Mouse (Mus musculus) ovary, postnatal 10 days (tissue): ENCODE measurements around the gene Mamdc2.
A peak's percentile ranks its signal among the peaks of the same experiment; 100 is the strongest.

Experiments
- DNase-seq: peaks from one replicate; pipeline ENCODE4 v3.0.0; 2022; ENCODE audit warnings: low spot score

The Mamdc2 gene

DNA sequence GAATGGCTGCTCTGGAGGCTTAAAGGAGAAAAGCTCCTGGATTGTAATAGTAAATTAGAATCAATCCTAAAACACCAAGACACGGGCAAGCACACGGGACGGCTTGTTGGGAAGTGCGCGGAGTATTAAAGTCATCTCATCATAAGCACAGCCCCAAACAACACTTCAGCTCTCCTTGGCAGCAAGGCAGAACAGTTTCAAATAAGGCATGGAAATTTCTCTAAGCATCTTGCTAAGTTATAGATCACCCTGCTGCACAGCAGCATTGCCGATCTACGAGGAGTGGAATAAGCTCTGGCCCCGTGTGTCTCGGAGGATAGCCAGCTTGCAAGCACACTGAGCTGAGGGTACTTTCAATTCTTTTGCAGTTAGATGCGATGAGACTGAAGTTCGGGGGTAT, 13.8 kb downstream of the Mamdc2 start:
- DNase-seq = no peak

DNA sequence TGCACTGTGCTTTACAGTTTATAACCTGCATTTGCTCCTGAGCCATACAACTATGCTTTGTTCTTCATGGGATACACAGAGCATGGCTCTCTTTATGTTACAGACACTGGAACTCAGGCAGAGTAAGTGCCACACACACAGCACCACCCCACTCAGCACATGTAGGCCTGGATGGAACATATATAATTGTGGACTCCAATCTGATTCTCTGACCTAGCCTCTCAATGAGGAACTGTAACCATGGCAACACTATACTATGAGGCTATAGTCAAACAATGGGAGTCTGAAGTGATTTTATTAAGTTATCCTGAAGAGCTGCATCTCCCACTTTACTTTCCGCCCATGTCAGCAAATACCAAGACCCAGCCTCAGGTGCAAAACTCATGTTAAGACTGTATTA, 30.6 kb downstream of the Mamdc2 start:
- DNase-seq = no peak

GRCm38 (mm10) chr19:23410800-23411199, 37.4 kb downstream of the Mamdc2 start:
- DNase-seq = no peak

- no peak for DNase-seq
Observed at GRCm38 (mm10) chr19:23410328-23410727, 37.9 kb downstream of the Mamdc2 start.

DNA sequence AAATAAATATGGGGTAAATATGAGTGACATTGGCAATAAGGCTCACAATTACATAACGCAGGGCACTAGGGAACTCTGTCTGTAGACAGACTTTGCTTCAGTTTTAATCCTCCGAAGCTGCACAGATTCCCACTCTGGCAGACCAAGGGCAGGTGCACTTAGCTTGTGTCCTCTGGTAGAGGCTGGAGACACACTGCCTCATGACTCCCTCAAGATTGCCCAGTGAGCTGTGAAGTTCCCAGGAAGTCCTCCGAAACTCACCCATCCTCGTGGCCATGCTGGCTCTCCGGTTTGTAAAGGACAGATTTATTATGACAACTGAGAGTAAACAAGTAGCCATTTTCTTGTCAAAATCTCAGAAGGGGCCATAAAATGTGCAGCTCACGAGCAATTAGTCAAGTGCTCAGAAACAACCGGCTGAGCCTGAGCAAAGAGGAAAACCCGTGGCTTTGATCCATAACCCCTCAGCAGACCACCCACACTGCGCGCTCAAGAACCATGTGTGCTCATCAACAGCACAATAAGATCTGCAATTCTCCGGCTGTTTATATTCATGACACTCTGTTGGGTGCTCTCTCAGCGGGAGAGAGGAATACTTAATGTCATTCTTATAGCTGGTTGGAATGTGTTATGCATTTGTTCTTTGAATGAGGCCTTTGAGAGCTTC, 46.6 kb downstream of the Mamdc2 start:
- no peak for DNase-seq

DNA sequence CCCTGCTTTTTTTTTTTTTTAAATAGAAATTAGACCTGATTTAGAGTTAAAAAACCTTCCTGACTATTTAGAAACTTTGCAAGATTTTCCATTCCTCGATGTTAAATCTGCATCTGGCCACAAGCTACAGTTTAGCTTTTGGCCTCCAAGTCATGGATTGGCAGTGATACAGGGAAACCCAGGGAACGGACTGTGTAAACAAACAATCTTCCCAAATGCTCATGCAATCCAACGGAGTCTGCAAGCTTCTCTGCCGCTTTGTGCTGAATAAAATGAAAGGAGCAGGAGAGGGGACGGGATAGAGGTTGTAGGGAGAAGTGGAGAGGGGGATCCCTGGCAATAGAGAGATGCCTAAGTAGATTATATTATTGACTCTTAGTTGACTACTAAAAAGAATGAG, 47.8 kb downstream of the Mamdc2 start:
- DNase-seq = no peak

GRCm38 (mm10) chr19:23395956-23396355, 52.3 kb downstream of the Mamdc2 start:
- no peak for DNase-seq

DNA sequence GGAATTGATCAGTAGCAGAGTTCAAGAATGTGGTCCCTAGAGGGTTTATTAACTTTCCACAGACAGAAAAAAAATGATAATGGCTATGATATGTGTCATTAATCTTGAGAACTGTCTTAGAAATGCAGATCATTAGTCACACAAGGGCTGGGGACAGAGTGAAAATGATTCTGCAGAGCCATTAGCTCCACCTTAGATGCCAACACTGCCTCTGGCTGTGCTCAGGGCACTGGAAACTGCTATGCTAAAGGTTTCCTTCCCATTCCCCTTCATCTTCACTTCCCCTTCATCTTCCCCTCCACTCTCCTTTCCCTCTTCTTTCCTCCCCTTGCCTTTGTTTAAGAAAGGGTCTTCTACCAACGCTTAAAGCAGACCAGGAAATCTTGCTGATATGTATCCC, 53.6 kb downstream of the Mamdc2 start:
- no peak for DNase-seq

DNA sequence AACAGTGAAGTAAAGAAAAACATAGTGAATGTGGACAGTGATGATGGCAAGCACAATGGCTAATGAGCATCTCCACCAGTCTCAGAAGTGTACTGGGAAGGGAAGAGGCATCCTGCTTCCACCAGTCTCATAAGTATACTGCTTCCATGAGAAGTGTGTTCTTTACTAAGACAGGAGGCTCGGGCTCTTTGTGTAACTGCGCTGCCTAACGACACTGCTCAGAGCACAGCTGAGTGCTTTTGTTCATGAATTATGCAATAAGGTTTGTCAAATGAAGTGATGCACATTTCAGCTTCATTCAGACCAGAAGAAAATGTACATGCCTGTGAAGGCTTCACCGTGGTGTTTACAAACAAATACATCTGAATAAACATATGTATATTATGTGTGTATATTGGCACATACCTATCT, 59.4 kb downstream of the Mamdc2 start:
- no peak for DNase-seq

DNA sequence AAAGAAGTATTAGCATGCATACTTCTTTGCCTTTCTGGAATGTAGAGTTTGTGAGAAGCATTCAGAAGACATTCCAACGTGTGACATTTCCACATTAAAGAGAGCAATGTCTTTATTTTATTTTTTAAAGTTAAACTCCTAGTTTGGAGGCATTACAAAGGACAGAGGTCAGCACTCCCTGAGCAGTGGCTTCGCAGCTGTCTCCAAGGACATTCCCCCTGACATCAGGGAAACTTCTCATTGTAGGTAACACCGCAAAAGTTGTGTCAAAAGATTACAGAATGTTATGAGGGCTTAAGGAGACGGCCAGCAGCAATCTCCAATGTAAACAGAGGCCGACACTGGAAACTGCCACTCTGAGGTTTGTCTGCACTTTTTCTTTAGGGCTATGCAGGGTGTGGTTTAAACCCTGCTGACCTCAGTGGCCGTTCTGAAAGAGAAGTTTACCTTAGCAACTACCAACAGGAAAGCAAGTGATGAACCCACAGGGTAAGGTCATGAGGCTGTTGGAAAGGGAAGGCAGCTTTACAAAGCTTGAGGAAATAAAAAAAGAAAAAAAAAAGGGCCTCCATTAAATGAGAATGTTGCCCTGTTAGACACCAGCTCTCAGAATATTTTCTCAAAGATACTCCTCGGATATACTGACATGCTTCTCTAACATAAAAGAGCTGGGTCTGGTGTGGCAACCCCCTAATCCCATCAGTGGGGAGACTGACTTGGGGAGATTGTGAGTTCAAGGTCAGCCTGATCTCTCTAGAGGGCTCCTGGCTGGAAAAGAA, 60.0 kb downstream of the Mamdc2 start:
- no peak for DNase-seq

DNA sequence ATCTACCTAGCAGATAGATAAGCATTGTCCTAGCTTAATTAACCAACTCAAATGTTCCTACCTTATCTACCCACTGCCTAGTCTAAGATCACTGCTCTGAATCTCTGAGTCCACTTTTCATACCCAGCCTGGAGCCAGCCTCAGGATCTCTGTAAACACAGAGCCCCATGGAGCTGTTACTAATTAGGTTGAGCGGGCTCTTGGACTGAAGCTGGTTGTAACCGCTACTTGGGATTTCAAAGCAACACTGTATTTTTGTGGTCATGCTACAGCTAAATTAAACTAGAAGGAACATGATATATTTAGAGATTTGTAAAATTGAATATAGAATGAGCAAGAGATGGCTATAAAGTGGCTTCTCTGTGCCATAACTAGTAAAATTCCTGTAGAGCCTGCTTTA, 65.8 kb downstream of the Mamdc2 start:
- no peak for DNase-seq

DNA sequence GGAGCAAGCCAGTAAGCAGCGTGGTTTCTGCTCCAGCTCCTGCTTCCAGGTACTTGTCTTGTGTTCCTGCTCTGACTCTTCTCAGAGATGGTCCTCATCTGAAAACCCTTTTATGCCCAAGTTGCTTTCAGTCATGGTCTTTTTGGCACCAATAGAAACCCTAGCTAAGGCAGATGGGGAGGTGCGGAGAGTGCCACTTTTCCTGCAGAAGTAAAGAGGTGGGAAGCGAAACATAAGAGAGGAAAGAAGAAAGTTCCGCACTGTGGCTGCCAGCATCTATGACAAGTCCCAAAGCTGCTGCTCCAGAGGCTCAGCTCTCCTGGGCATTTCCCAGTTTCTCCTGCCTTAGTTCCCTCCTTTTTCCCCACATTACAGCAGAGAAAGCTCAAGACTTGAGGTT, 67.3 kb downstream of the Mamdc2 start:
- no peak for DNase-seq

DNA sequence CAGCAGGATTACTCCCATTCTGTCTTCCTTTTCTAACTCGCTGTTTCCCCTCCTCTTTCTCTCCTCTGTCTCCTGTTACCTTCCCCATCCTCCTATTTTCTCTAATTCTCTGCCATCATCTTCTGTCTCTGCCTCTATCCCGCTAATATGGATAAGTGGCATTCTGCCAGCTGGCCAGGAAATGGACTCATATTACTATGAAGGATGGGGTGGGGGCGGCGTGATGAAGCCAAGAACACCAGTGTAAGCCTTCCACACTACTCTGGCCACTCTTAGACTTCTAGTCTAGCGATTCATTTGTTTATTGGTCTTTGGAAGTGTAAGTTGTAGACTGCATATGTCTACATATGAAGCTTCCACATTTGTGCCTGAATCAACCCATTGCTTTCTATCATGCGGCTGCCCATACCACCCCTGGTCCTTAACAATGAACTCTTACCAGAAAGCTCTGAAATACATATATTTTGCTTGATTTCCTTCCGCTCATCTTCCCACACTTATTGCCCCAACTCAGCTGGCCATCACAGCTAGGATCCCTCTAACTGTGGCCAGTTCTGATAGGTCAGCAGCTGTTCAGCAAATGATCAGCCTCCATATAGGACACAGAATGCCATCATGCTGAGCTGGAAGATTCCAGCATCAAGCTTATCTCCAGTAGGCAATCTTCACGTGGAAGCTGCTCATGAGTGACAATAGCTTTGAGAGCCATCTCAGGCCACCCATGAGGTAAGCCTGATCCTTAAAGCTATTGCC, 68.3 kb downstream of the Mamdc2 start:
- DNase-seq = no peak

DNA sequence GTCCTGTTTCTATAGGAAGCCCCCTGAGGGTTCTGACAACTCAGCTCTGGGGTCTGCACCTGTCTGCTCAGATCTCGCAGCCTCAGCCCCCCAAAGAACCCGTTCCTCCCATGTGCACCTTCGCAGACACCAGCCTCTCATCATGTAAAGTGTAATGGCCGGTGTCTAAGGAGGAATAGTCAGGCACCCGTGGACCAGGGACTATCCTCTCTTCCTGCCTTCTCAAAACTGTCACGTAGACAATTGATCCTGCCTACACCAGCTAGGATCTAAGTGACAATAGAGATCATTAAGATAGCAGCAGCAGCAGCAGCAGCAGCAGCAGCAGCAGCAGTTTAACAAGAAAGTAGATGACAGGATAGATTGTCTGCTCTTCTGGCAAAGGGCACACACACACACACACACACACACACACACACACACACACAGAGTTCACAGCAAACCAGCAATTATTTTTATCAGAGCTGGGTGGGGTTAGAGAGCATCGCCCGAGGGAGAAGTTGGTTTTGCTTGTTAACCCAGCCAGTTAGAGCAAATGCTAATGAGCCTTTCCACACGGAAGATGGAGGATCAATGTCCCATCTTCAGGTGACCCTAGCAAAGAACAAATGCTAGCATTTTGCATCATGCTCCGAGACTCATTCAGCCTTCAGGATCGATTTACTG, 71.6 kb downstream of the Mamdc2 start:
- DNase-seq = no peak

DNA sequence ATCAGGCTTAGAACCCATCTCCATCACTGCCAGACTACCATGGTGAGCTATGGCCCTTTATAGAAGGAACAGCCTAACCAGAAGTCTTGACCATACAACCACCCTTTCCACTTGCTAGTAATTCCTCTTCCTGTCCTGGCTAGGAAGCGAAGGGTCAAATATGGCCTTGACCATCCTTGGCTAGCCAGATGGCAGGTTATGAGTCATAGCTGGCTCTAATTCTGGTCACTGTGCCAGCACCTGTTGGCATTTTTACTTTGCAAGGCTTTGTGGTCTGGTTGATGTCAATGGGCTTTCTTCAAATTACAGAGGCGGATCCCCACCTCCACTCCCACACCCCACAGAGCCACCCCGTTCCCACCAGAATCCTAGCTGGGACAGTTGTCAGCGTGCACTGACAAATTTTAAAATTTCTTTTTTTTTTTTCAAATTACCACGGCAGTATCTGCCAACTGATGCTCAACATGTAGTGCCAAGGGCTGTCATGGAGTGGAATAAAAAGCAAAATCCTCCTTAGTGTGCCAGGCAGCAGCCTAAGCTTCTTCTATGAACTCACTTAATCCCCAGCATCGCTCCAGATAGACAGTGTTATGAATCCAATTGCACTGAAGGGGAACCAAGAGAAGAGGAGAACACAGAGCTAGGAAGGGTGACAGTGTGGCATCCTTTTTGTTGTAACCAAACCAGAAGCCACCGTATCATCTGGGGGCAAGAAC, 73.1 kb downstream of the Mamdc2 start:
- no peak for DNase-seq

DNA sequence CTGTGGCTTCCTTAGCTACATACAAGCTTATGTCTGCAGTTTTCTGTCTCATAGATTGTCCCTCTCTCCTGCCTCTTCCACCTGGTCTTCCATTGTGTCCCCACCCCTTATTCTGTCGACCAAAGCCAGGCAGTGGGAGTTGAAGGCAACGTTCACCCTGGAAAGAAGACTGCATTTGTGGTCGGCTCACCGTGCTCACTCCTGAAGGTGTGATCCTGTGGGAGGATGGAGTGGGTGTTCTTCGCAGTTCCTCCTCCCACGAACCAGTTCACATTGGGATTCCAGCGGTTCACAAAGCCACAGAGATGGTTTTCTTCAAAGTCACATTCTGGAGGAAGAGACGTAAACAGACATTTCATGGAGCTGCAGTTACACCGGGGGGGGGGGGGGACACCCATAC, 74.5 kb downstream of the Mamdc2 start:
- DNase-seq = no peak

DNA sequence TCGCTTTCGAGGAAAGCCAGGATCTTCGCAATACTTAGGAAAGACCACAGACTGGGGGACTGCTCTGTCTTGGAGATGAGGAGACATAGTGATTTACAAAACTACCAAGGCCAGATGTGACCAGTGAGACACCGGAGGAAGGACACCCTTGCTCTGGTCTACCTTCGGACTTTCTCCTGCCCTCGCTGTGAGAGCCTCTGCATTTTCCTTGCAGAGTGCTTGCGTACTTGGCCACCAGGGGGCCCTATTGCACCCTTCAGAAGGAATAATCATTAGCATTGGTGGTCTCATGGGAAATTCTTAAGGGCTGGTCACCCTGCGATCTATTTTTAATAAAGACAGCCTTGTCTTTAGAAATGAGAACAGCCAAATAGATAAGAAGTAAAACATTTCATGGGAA, 75.0 kb downstream of the Mamdc2 start:
- peak; percentile 39 for DNase-seq

- DNase-seq = no peak
Observed at GRCm38 (mm10) chr19:23369275-23369674, 79.0 kb downstream of the Mamdc2 start.

DNA sequence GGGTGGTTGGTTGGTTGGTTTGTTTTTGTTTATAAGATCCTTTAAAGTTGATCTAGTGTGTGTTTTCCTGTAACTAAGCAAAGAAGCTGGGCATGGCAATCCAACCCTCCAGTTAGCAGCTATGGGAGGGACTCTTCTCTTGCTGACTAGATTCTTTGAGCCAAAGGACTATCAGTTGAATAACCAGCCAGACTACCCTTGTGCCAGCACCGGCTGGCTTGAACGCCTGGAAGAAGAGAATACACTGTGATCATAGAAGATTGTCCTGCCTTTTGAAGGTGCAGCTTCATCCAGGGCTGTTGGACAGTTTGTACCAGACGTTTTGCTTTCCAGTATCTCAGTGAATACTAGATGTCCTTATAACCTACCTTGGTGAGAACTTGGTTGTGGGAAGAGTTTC, 86.2 kb downstream of the Mamdc2 start:
- no peak for DNase-seq

DNA sequence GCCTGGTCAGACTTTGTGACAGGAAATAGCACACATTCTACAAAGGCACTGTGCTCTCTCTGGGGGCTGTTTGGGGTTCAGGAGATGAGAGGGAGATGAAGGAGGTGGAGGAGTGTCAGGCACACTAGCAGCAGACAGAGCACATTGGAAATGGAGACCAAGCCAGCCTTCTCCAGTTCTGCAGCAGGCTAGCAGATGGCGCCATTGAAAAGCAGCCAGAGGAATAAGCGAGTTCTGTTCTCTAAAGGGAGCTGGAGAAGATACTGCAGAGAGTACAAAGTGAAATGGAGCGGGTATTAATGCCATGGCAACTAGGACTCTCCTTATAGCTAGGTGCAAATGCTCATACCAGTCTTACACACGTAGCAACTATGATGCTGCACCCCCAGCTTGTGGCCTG, 87.1 kb downstream of the Mamdc2 start:
- no peak for DNase-seq

DNA sequence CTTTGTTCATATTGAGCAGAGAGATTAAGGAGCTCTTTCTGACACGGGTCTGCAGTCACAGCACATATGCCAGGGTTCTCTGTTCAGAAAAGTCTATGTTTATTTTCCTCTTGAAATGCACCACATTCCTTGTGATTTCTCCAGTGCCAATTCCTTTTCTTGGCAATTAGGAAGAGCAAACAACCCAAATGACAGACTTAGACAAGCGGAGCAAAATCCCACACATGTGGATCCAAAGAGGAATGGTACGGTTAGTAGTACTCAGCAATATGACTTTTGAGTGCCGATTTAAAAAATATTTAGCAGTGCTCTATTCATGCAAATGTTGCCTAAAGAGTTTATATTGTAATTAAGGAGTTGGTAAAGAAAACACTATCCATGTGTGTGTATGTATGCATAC, 87.7 kb downstream of the Mamdc2 start:
- DNase-seq = no peak

DNA sequence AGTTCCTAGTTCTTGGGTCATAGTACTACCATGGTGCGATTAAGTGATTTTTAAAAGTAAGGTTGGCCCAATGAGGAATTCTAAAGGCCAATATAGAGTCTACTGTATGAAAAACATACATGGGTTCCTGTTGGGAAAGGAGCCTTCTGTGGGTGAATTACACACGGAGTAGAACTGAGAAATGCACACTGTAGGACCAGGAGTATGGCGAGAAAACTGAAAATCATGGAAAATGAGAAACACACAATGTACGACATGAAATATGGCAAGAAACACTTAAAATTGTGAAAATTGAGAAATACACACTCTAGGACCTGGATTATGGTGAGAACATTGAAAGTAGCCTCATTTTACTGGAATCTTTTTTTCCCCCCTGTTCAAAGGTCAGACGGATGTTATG, 91.0 kb downstream of the Mamdc2 start:
- no peak for DNase-seq
